Mouse (Mus musculus) forebrain, embryonic 14.5 days (tissue): ENCODE data around the gene Xylt1. TPM values are rescaled to one million over a fixed set of nuclear protein-coding genes. Genes with fewer than 3 reads are reported as not detected.
A peak's percentile ranks its signal among the peaks of the same experiment; 100 is the strongest.

Source experiments
- ATAC-seq: fragments of 200-750 bp; cut with Nextera tagmentation; 2 replicates; pipeline ENCODE4 v1.8.0; 2017; ENCODE audit warnings: mild to moderate bottlenecking, moderate library complexity
- DNase-seq: peaks from one replicate; pipeline ENCODE4 v3.0.0-alpha.2; 2015; ENCODE audit warnings: low spot score
- H3K27ac ChIP-seq: fragments of 300-500 bp; sonication (generic); 2 replicates; pipeline ENCODE4 v1.5.1; 2014; ENCODE audit warnings: low read depth, mild to moderate bottlenecking, control low read depth, low read length, moderate library complexity
- H3K27me3 ChIP-seq: fragments of 300-500 bp; sonication (generic); replicated peaks from 2 replicates; pipeline ENCODE4 v1.6.1; 2014; ENCODE audit warnings: low read length, control low read depth, mixed read lengths; ENCODE audit not compliant: control insufficient read depth, insufficient read depth
- H3K36me3 ChIP-seq: fragments of 300-500 bp; sonication (generic); 2 replicates; pipeline ENCODE4 v1.6.1; 2014; ENCODE audit warnings: low read length, control low read depth; ENCODE audit not compliant: control insufficient read depth, insufficient read depth
- H3K4me1 ChIP-seq: fragments of 300-500 bp; sonication (generic); 2 replicates; pipeline ENCODE4 v1.6.1; 2014; ENCODE audit warnings: antibody characterized with exemption, low read length, control low read depth; ENCODE audit not compliant: control insufficient read depth, insufficient read depth
- H3K4me2 ChIP-seq: fragments of 300-500 bp; sonication (generic); 2 replicates; pipeline ENCODE4 v1.6.1; 2014; ENCODE audit warnings: mild to moderate bottlenecking, control low read depth, low read length
- H3K4me3 ChIP-seq: fragments of 300-500 bp; sonication (generic); 2 replicates; pipeline ENCODE4 v1.5.1; 2014; ENCODE audit warnings: low read depth, low read length, control low read depth
- H3K9ac ChIP-seq: fragments of 300-500 bp; sonication (generic); 2 replicates; pipeline ENCODE4 v1.6.1; 2014; ENCODE audit warnings: mild to moderate bottlenecking, low read length, control low read depth, moderate library complexity
- H3K9me3 ChIP-seq: fragments of 300-500 bp; sonication (generic); replicated peaks from 2 replicates; pipeline ENCODE4 v1.6.1; 2016; ENCODE audit warnings: low read length, control low read depth, mixed read lengths; ENCODE audit not compliant: control insufficient read depth
- WGBS: fragments of 180-500 bp; shearing (Covaris S2); extraction: QIAGEN DNeasy Blood & Tissue Kit; methylation state at CpG from one replicate; pipeline ENCODE4 v1.1.7; 2014; 5-methylcytosine and 5-hydroxymethylcytosine counted together
- polyA plus RNA-seq: library from polyadenylated mRNA; unstranded; fragments of >200 nt; fragmentation: Nextera tagmentation; extraction: Ambion mirVana; gene quantifications from 2 replicates; pipeline ENCODE4 v1.2.1, GENCODE M21; 2014

Gene Xylt1
- polyA plus RNA-seq, 1 experiment from 2014 or later = 1.5 TPM

DNA sequence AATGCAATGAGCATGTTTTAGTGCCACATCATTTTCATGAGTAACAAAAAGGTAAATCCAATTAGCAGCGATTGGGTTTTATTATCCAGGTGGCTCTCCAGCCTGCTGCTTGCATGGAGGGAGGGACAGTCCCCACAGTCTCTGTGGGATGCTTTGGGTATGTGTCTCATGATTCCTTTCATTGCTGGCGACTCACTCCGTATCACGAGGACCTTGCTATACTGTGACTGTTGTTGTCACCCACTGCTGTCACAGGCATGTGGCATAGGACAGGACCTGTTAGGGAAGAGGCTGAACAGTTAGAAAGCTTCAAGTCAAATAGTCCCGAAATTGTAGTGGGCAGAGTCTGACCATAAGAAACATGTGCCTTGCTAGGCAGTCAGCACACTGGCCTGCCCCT is 234.1 kb downstream of the Xylt1 start:
- H3K4me1 ChIP-seq = peaks cover 39% of the 10 kb centered on the region
- ATAC-seq = no peak

DNA sequence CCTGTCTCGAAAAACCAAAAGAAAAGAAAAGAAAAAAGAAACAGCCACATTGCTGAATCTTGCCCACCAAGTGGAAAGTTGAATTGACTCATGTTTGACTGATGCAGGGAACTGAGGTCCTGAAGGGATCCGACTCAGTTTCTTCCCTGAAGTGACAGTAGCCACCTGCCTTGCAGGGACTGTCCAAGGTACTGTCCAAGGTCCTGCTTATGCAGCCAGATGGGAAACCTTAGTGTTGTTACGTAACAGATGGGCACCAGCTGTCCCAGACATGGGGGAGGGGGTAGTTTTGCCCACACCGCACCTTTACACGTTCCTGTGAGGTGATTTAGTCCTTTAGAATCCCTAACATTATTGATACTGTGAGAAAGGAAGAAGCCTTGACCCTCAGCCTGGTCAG is 235.5 kb downstream of the Xylt1 start:
- DNase-seq = no peak
- Histone ChIP-seq H3K4me2 (no peak overlapping the region), H3K27ac (no peak overlapping the region), H3K27me3 (no peaks in the 10 kb centered on the region), H3K4me1 (peaks cover 36% of the 10 kb centered on the region), H3K9ac (no peak overlapping the region), H3K36me3 (no peaks in the 10 kb centered on the region), H3K4me3 (no peak overlapping the region), H3K9me3 (no peaks in the 10 kb centered on the region)
- WGBS = 68% methylated on average over 5 of the region's 5 CpGs
- ATAC-seq = no peak

More for the DNA sequence above, 234.1 kb downstream of the Xylt1 start:
- no peak for DNase-seq
- H3K9ac ChIP-seq = no peak overlapping the region
- no peak overlapping the region for H3K27ac ChIP-seq
- no peaks in the 10 kb centered on the region for H3K36me3 ChIP-seq
- no peak overlapping the region for H3K4me3 ChIP-seq
- 58% methylated on average over 5 of the region's 5 CpGs for WGBS
- H3K9me3 ChIP-seq = no peaks in the 10 kb centered on the region
- no peaks in the 10 kb centered on the region for H3K27me3 ChIP-seq
- no peak overlapping the region for H3K4me2 ChIP-seq

- Histone ChIP-seq H3K9me3 (no peaks in the 10 kb centered on the region), H3K4me3 (no peak overlapping the region), H3K4me1 (peaks cover 33% of the 10 kb centered on the region), H3K36me3 (no peaks in the 10 kb centered on the region), H3K9ac (no peak overlapping the region), H3K27ac (peak overlapping the region; percentile 31; the same call in 1 of the 2 replicates), H3K27me3 (no peaks in the 10 kb centered on the region), H3K4me2 (no peak overlapping the region)
- ATAC-seq = peak; percentile 91
- under 1% methylated on average over 4 of the region's 4 CpGs for WGBS
- DNase-seq = peak; percentile 88
These were observed 238.0 kb downstream of the Xylt1 start for GRCm38 (mm10) chr7:117618715-117619150.

GRCm38 (mm10) chr7:117621566-117621965 is 240.8 kb downstream of the Xylt1 start:
- no peaks in the 10 kb centered on the region for H3K9me3 ChIP-seq
- no peak overlapping the region for H3K9ac ChIP-seq
- H3K4me3 ChIP-seq = no peak overlapping the region
- H3K36me3 ChIP-seq = no peaks in the 10 kb centered on the region
- H3K4me1 ChIP-seq = peaks cover 31% of the 10 kb centered on the region
- H3K27me3 ChIP-seq = no peaks in the 10 kb centered on the region
- no peak for ATAC-seq
- H3K4me2 ChIP-seq = no peak overlapping the region
- DNase-seq = no peak
- whole genome bisulfite sequencing = 87% methylated on average over 4 of the region's 4 CpGs
- no peak overlapping the region for H3K27ac ChIP-seq

- WGBS = 80% methylated on average over 2 of the region's 2 CpGs
- peak; percentile 34 for DNase-seq
These were observed 242.0 kb downstream of the Xylt1 start for GRCm38 (mm10) chr7:117622769-117623168.

GRCm38 (mm10) chr7:117628791-117629190 is 248.0 kb downstream of the Xylt1 start:
- no peak overlapping the region for H3K4me3 ChIP-seq
- DNase-seq (no peak), ATAC-seq (no peak)
- WGBS = 78% methylated on average over 3 of the region's 3 CpGs
- no peaks in the 10 kb centered on the region for H3K36me3 ChIP-seq
- H3K9ac ChIP-seq = no peak overlapping the region
- H3K27me3 ChIP-seq = no peaks in the 10 kb centered on the region
- H3K4me2 ChIP-seq = no peak overlapping the region
- no peaks in the 10 kb centered on the region for H3K9me3 ChIP-seq
- peaks cover 8% of the 10 kb centered on the region; the same call in 1 of the 2 replicates for H3K4me1 ChIP-seq
- H3K27ac ChIP-seq = no peak overlapping the region

More at GRCm38 (mm10) chr7:117622769-117623168, 242.0 kb downstream of the Xylt1 start:
- Histone ChIP-seq H3K4me2 (no peak overlapping the region), H3K27ac (no peak overlapping the region), H3K4me1 (peaks cover 31% of the 10 kb centered on the region), H3K9ac (no peak overlapping the region), H3K9me3 (no peaks in the 10 kb centered on the region), H3K27me3 (no peaks in the 10 kb centered on the region), H3K4me3 (no peak overlapping the region), H3K36me3 (no peaks in the 10 kb centered on the region)
- no peak for ATAC-seq

GRCm38 (mm10) chr7:117630657-117631056 is 249.9 kb downstream of the Xylt1 start:
- Histone ChIP-seq H3K4me3 (no peak overlapping the region), H3K27ac (no peak overlapping the region), H3K27me3 (no peaks in the 10 kb centered on the region), H3K4me1 (peaks cover 12% of the 10 kb centered on the region), H3K9me3 (no peaks in the 10 kb centered on the region), H3K9ac (no peak overlapping the region), H3K36me3 (no peaks in the 10 kb centered on the region), H3K4me2 (no peak overlapping the region)
- DNase-seq (no peak), ATAC-seq (no peak)
- WGBS = 39% methylated on average over 5 of the region's 5 CpGs

DNA sequence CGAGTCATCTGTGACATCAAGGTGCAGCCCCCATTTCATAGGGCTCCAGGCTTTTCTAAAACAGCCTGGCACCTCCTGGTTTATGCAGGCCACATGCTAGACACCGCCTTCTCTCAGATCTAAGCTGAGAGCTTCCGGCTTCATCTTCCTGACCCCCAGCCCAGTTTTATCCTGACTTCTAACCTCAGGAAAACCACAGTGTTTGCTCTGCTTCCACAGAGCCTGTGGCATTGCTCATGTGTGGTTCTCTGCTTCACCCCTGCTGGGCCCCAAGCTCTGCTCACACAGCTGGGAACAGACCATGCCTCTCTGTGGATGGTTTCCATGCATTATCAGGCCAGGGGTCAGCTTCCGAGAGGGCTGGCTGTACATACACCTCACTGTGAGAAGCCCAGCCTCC is 254.8 kb downstream of the Xylt1 start:
- H3K4me2 ChIP-seq = no peak overlapping the region
- WGBS = 62% methylated on average over 4 of the region's 4 CpGs
- H3K36me3 ChIP-seq = peaks cover 4% of the 10 kb centered on the region; the same call in 1 of the 2 replicates
- H3K4me3 ChIP-seq = no peak overlapping the region
- H3K9me3 ChIP-seq = no peaks in the 10 kb centered on the region
- ATAC-seq = no peak
- peaks cover 7% of the 10 kb centered on the region for H3K4me1 ChIP-seq
- no peak for DNase-seq
- no peaks in the 10 kb centered on the region for H3K27me3 ChIP-seq
- H3K27ac ChIP-seq = no peak overlapping the region
- no peak overlapping the region for H3K9ac ChIP-seq

DNA sequence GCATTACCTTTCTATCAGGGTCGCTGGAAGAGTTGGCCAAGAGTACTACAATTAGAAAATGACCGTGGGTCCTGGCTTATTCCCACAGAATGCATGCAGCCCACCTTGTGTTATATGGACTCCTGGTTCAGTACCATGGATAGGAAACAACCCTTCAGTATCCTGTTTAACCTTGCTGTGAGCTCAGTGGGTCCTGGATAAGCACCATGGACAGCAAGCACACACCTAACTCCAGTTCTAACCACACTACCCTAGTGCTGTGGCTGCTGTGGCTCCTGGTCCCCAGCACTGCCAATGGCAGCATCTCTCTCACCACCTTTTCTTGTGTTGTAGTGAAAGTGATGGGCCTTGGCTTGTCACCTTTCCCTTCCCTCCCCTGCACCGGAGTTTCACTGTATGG is 255.9 kb downstream of the Xylt1 start:
- ATAC-seq = no peak
- H3K36me3 ChIP-seq = peaks cover 4% of the 10 kb centered on the region; the same call in 1 of the 2 replicates
- DNase-seq = no peak

More for the DNA sequence above, 255.9 kb downstream of the Xylt1 start:
- Histone ChIP-seq H3K4me1 (peaks cover 5% of the 10 kb centered on the region), H3K9ac (no peak overlapping the region), H3K4me3 (no peak overlapping the region), H3K4me2 (no peak overlapping the region), H3K9me3 (no peaks in the 10 kb centered on the region), H3K27ac (no peak overlapping the region), H3K27me3 (no peaks in the 10 kb centered on the region)
- 84% methylated on average over 3 of the region's 3 CpGs for WGBS
